Mouse (Mus musculus) midbrain, embryonic 15.5 days (tissue): ENCODE measurements around the gene E130308A19Rik. TPM values are rescaled to one million over a fixed set of nuclear protein-coding genes. Genes with fewer than 3 reads are reported as not detected.
A peak's percentile ranks its signal among the peaks of the same experiment; 100 is the strongest.

Source experiments
- ATAC-seq: fragments of 200-750 bp; cut with Nextera tagmentation; replicated peaks from 2 replicates; pipeline ENCODE4 v1.8.0; 2017; ENCODE audit warnings: moderate TSS enrichment
- H3K27ac ChIP-seq: fragments of 300-500 bp; sonication (generic); 2 replicates; pipeline ENCODE4 v1.5.1; 2015; ENCODE audit warnings: mild to moderate bottlenecking, inconsistent platforms
- H3K27me3 ChIP-seq: fragments of 300-500 bp; sonication (generic); replicated peaks from 2 replicates; pipeline ENCODE4 v1.6.1; 2015; ENCODE audit warnings: inconsistent platforms
- H3K36me3 ChIP-seq: fragments of 300-500 bp; sonication (generic); replicated peaks from 2 replicates; pipeline ENCODE4 v1.6.1; 2015; ENCODE audit warnings: inconsistent platforms
- H3K4me1 ChIP-seq: fragments of 300-500 bp; sonication (generic); 2 replicates; pipeline ENCODE4 v1.6.1; 2015; ENCODE audit warnings: inconsistent platforms
- H3K4me2 ChIP-seq: fragments of 300-500 bp; sonication (generic); 2 replicates; pipeline ENCODE4 v1.6.1; 2015; ENCODE audit warnings: inconsistent platforms, mild to moderate bottlenecking, moderate library complexity
- H3K4me3 ChIP-seq: fragments of 300-500 bp; sonication (generic); 2 replicates; pipeline ENCODE4 v1.5.1; 2015; ENCODE audit warnings: mild to moderate bottlenecking, inconsistent platforms
- H3K9ac ChIP-seq: fragments of 300-500 bp; sonication (generic); 2 replicates; pipeline ENCODE4 v1.6.1; 2015; ENCODE audit warnings: mild to moderate bottlenecking, inconsistent platforms
- H3K9me3 ChIP-seq: fragments of 300-500 bp; sonication (generic); 2 replicates; pipeline ENCODE4 v1.6.1; 2016; ENCODE audit warnings: inconsistent platforms
- WGBS: fragments of 180-500 bp; shearing (Covaris S2); methylation state at CpG from one replicate; pipeline ENCODE4 v1.1.7; 2015; ENCODE audit warnings: mixed read lengths; 5-methylcytosine and 5-hydroxymethylcytosine counted together
- polyA plus RNA-seq: library from polyadenylated mRNA; unstranded; fragments of >200 nt; fragmentation: Nextera tagmentation; extraction: Ambion mirVana; gene quantifications from 2 replicates; pipeline ENCODE4 v1.2.1, GENCODE M21; 2015

Gene E130308A19Rik
- polyA plus RNA-seq, 1 experiment from 2014 or later = 60.1 TPM

GRCm38 (mm10) chr4:59756332-59757082 is 130.5 kb downstream of the E130308A19Rik start:
- Histone ChIP-seq H3K36me3 (0 out of 2 replicates have a peak, but pooled peaks cover 3% of the 10 kb centered on the region), H3K4me1 (no peaks in the 10 kb centered on the region; the same call in 1 of the 2 replicates), H3K4me2 (no peak overlapping the region), H3K27me3 (no peaks in the 10 kb centered on the region), H3K27ac (no peak overlapping the region), H3K9me3 (no peaks in the 10 kb centered on the region), H3K9ac (no peak overlapping the region), H3K4me3 (no peak overlapping the region)
- ATAC-seq = no peak
- WGBS = 82% methylated on average over 9 of the region's 9 CpGs

- Histone ChIP-seq H3K36me3 (0 out of 2 replicates have a peak, but pooled peaks cover 3% of the 10 kb centered on the region), H3K27ac (no peak overlapping the region), H3K9me3 (no peaks in the 10 kb centered on the region), H3K9ac (no peak overlapping the region), H3K27me3 (no peaks in the 10 kb centered on the region), H3K4me1 (no peaks in the 10 kb centered on the region; the same call in 1 of the 2 replicates), H3K4me2 (no peak overlapping the region), H3K4me3 (no peak overlapping the region)
- 79% methylated on average over 12 of the region's 12 CpGs for WGBS
- no peak for ATAC-seq
Observed at GRCm38 (mm10) chr4:59757452-59758435, 131.7 kb downstream of the E130308A19Rik start.

GRCm38 (mm10) chr4:59760016-59760415 is 134.0 kb downstream of the E130308A19Rik start:
- Histone ChIP-seq H3K27ac (no peak overlapping the region), H3K9me3 (no peaks in the 10 kb centered on the region), H3K4me1 (0 out of 2 replicates have a peak, but pooled peaks cover under 1% of the 10 kb centered on the region), H3K4me3 (no peak overlapping the region), H3K27me3 (no peaks in the 10 kb centered on the region), H3K9ac (no peak overlapping the region), H3K36me3 (no peaks in the 10 kb centered on the region), H3K4me2 (no peak overlapping the region)
- 78% methylated on average over 4 of the region's 4 CpGs for WGBS
- no peak for ATAC-seq

- ATAC-seq = no peak
- Histone ChIP-seq H3K4me2 (no peak overlapping the region), H3K27me3 (no peaks in the 10 kb centered on the region), H3K9me3 (no peaks in the 10 kb centered on the region), H3K27ac (no peak overlapping the region), H3K4me3 (no peak overlapping the region), H3K4me1 (peaks cover 9% of the 10 kb centered on the region; the same call in 1 of the 2 replicates), H3K9ac (no peak overlapping the region), H3K36me3 (no peaks in the 10 kb centered on the region)
- WGBS = 57% methylated on average over 10 of the region's 10 CpGs
Observed at GRCm38 (mm10) chr4:59760636-59761364, 134.8 kb downstream of the E130308A19Rik start.

GRCm38 (mm10) chr4:59761365-59761729 is 135.3 kb downstream of the E130308A19Rik start:
- Histone ChIP-seq H3K4me2 (no peak overlapping the region), H3K9me3 (no peaks in the 10 kb centered on the region), H3K27me3 (no peaks in the 10 kb centered on the region), H3K4me3 (no peak overlapping the region), H3K4me1 (peaks cover 9% of the 10 kb centered on the region; the same call in 1 of the 2 replicates), H3K27ac (no peak overlapping the region), H3K36me3 (no peaks in the 10 kb centered on the region), H3K9ac (no peak overlapping the region)
- ATAC-seq = no peak
- 83% methylated on average over 4 of the region's 4 CpGs for WGBS

GRCm38 (mm10) chr4:59764950-59765349 is 138.9 kb downstream of the E130308A19Rik start:
- 0 out of 2 replicates have a peak, but pooled peaks have one; percentile 25 for ATAC-seq
- WGBS = 76% methylated on average over 7 of the region's 7 CpGs
- no peak overlapping the region for H3K4me3 ChIP-seq
- peaks cover 9% of the 10 kb centered on the region; the same call in 1 of the 2 replicates for H3K4me1 ChIP-seq
- no peaks in the 10 kb centered on the region for H3K27me3 ChIP-seq
- H3K4me2 ChIP-seq = no peak overlapping the region
- H3K27ac ChIP-seq = no peak overlapping the region
- no peaks in the 10 kb centered on the region for H3K9me3 ChIP-seq
- no peaks in the 10 kb centered on the region for H3K36me3 ChIP-seq
- no peak overlapping the region for H3K9ac ChIP-seq

- H3K9ac ChIP-seq = no peak overlapping the region
- H3K4me1 ChIP-seq = peaks cover 9% of the 10 kb centered on the region; the same call in 1 of the 2 replicates
- H3K36me3 ChIP-seq = no peaks in the 10 kb centered on the region
- ATAC-seq = peak; percentile 69; the same call in 1 of the 2 replicates
- WGBS = 23% methylated on average over 7 of the region's 7 CpGs
- no peaks in the 10 kb centered on the region for H3K9me3 ChIP-seq
- no peak overlapping the region for H3K4me3 ChIP-seq
- H3K27ac ChIP-seq = peak overlapping the region; percentile 17; the same call in 1 of the 2 replicates
- no peak overlapping the region for H3K4me2 ChIP-seq
- H3K27me3 ChIP-seq = no peaks in the 10 kb centered on the region
Observed at GRCm38 (mm10) chr4:59765385-59766005, 139.5 kb downstream of the E130308A19Rik start.

GRCm38 (mm10) chr4:59767717-59768116 is 141.7 kb downstream of the E130308A19Rik start:
- H3K4me1 ChIP-seq = peaks cover 9% of the 10 kb centered on the region; the same call in 1 of the 2 replicates
- H3K9ac ChIP-seq = no peak overlapping the region
- H3K4me3 ChIP-seq = no peak overlapping the region
- H3K4me2 ChIP-seq = no peak overlapping the region
- H3K36me3 ChIP-seq = peaks cover 3% of the 10 kb centered on the region; the same call in 1 of the 2 replicates
- no peak overlapping the region for H3K27ac ChIP-seq
- WGBS = 92% methylated on average over 2 of the region's 2 CpGs
- H3K27me3 ChIP-seq = no peaks in the 10 kb centered on the region
- no peak for ATAC-seq
- H3K9me3 ChIP-seq = no peaks in the 10 kb centered on the region

GRCm38 (mm10) chr4:59772171-59772879 is 146.3 kb downstream of the E130308A19Rik start:
- no peak for ATAC-seq
- Histone ChIP-seq H3K27me3 (no peaks in the 10 kb centered on the region), H3K4me2 (no peak overlapping the region), H3K9me3 (no peaks in the 10 kb centered on the region), H3K27ac (no peak overlapping the region), H3K9ac (no peak overlapping the region), H3K4me1 (no peaks in the 10 kb centered on the region), H3K36me3 (peaks cover 6% of the 10 kb centered on the region; the same call in 1 of the 2 replicates), H3K4me3 (no peak overlapping the region)
- 36% methylated on average over 17 of the region's 17 CpGs for WGBS

- no peak overlapping the region for H3K9ac ChIP-seq
- no peaks in the 10 kb centered on the region for H3K9me3 ChIP-seq
- H3K36me3 ChIP-seq = peaks cover 3% of the 10 kb centered on the region; the same call in 1 of the 2 replicates
- H3K4me2 ChIP-seq = no peak overlapping the region
- H3K4me3 ChIP-seq = no peak overlapping the region
- no peak overlapping the region for H3K27ac ChIP-seq
- H3K4me1 ChIP-seq = peaks cover 11% of the 10 kb centered on the region
- ATAC-seq = no peak
- 82% methylated on average over 3 of the region's 3 CpGs for WGBS
- no peaks in the 10 kb centered on the region for H3K27me3 ChIP-seq
Observed at GRCm38 (mm10) chr4:59777828-59778227, 151.8 kb downstream of the E130308A19Rik start.

GRCm38 (mm10) chr4:59780568-59780967 is 154.6 kb downstream of the E130308A19Rik start:
- Histone ChIP-seq H3K9ac (no peak overlapping the region), H3K4me1 (peaks cover 13% of the 10 kb centered on the region), H3K9me3 (no peaks in the 10 kb centered on the region), H3K4me2 (no peak overlapping the region), H3K4me3 (no peak overlapping the region), H3K27me3 (no peaks in the 10 kb centered on the region), H3K27ac (no peak overlapping the region), H3K36me3 (no peaks in the 10 kb centered on the region)
- 14% methylated on average over 1 of the region's 1 CpGs for whole genome bisulfite sequencing
- no peak for ATAC-seq
